Mouse (Mus musculus): Measurements from ENCODE around the gene Agbl3. TPM values are rescaled to one million over a fixed set of nuclear protein-coding genes. Genes with fewer than 3 reads are reported as not detected.

Agbl3 gene
- polyA plus RNA-seq, 1 experiment from 2014 or later = 6.2 TPM

GRCm38 (mm10) chr6:34867301-34867994 is 87.2 kb downstream of the Agbl3 start:
- no peak overlapping the region for H3K27ac ChIP-seq (ENCODE audit: low read depth, low read length)
- DNase-seq (ENCODE audit: low spot score) (no peak), ATAC-seq (ENCODE audit: insufficient read depth, low FRiP score, low TSS enrichment) (no peak)
- no peak overlapping the region for H3K4me3 ChIP-seq (ENCODE audit: low read depth, low read length)
- H3K9me3 ChIP-seq (ENCODE audit: control insufficient read depth, low read length) = no peaks in the 10 kb centered on the region
- no peaks in the 10 kb centered on the region for H3K4me1 ChIP-seq (ENCODE audit: control insufficient read depth, insufficient read depth, low read length)
- no peaks in the 10 kb centered on the region for H3K36me3 ChIP-seq (ENCODE audit: control insufficient read depth, insufficient read depth, low read length)
- no peak overlapping the region for H3K9ac ChIP-seq (ENCODE audit: low read length)
- no peak overlapping the region for H3K4me2 ChIP-seq (ENCODE audit: low read depth)
- no peaks in the 10 kb centered on the region for H3K27me3 ChIP-seq (ENCODE audit: control insufficient read depth, insufficient read depth, low read length)
- 78% methylated on average over 16 of the region's 16 CpGs for WGBS

GRCm38 (mm10) chr6:34867995-34868350 is 87.7 kb downstream of the Agbl3 start:
- ATAC-seq (ENCODE audit: insufficient read depth, low FRiP score, low TSS enrichment) (no peak), DNase-seq (ENCODE audit: low spot score) (no peak)
- Histone ChIP-seq H3K9me3 (ENCODE audit: control insufficient read depth, low read length) (no peaks in the 10 kb centered on the region), H3K27me3 (ENCODE audit: control insufficient read depth, insufficient read depth, low read length) (no peaks in the 10 kb centered on the region), H3K4me1 (ENCODE audit: control insufficient read depth, insufficient read depth, low read length) (no peaks in the 10 kb centered on the region), H3K4me3 (ENCODE audit: low read depth, low read length) (no peak overlapping the region), H3K9ac (ENCODE audit: low read length) (no peak overlapping the region), H3K36me3 (ENCODE audit: control insufficient read depth, insufficient read depth, low read length) (no peaks in the 10 kb centered on the region), H3K27ac (ENCODE audit: low read depth, low read length) (no peak overlapping the region), H3K4me2 (ENCODE audit: low read depth) (no peak overlapping the region)
- 74% methylated on average over 10 of the region's 10 CpGs for WGBS

GRCm38 (mm10) chr6:34868507-34869217 is 88.4 kb downstream of the Agbl3 start:
- Histone ChIP-seq H3K9ac (ENCODE audit: low read length) (no peak overlapping the region), H3K9me3 (ENCODE audit: control insufficient read depth, low read length) (no peaks in the 10 kb centered on the region), H3K27ac (ENCODE audit: low read depth, low read length) (no peak overlapping the region), H3K4me1 (ENCODE audit: control insufficient read depth, insufficient read depth, low read length) (no peaks in the 10 kb centered on the region), H3K27me3 (ENCODE audit: control insufficient read depth, insufficient read depth, low read length) (no peaks in the 10 kb centered on the region), H3K36me3 (ENCODE audit: control insufficient read depth, insufficient read depth, low read length) (no peaks in the 10 kb centered on the region), H3K4me3 (ENCODE audit: low read depth, low read length) (no peak overlapping the region), H3K4me2 (ENCODE audit: low read depth) (no peak overlapping the region)
- 83% methylated on average over 20 of the region's 20 CpGs for WGBS
- ATAC-seq (ENCODE audit: insufficient read depth, low FRiP score, low TSS enrichment) (no peak), DNase-seq (ENCODE audit: low spot score) (no peak)

GRCm38 (mm10) chr6:34869225-34869915 is 89.1 kb downstream of the Agbl3 start:
- no peak for DNase-seq (ENCODE audit: low spot score)
- no peaks in the 10 kb centered on the region for H3K9me3 ChIP-seq (ENCODE audit: control insufficient read depth, low read length)
- no peaks in the 10 kb centered on the region for H3K4me1 ChIP-seq (ENCODE audit: control insufficient read depth, insufficient read depth, low read length)
- H3K36me3 ChIP-seq (ENCODE audit: control insufficient read depth, insufficient read depth, low read length) = no peaks in the 10 kb centered on the region
- no peak overlapping the region for H3K27ac ChIP-seq (ENCODE audit: low read depth, low read length)
- H3K9ac ChIP-seq (ENCODE audit: low read length) = no peak overlapping the region
- no peak for ATAC-seq (ENCODE audit: insufficient read depth, low FRiP score, low TSS enrichment)
- H3K27me3 ChIP-seq (ENCODE audit: control insufficient read depth, insufficient read depth, low read length) = no peaks in the 10 kb centered on the region
- no peak overlapping the region for H3K4me2 ChIP-seq (ENCODE audit: low read depth)
- 81% methylated on average over 13 of the region's 13 CpGs for WGBS
- H3K4me3 ChIP-seq (ENCODE audit: low read depth, low read length) = no peak overlapping the region

- no peaks in the 10 kb centered on the region for H3K27me3 ChIP-seq (ENCODE audit: control insufficient read depth, insufficient read depth, low read length)
- H3K4me3 ChIP-seq (ENCODE audit: low read depth, low read length) = no peak overlapping the region
- H3K36me3 ChIP-seq (ENCODE audit: control insufficient read depth, insufficient read depth, low read length) = no peaks in the 10 kb centered on the region
- H3K9me3 ChIP-seq (ENCODE audit: control insufficient read depth, low read length) = no peaks in the 10 kb centered on the region
- H3K27ac ChIP-seq (ENCODE audit: low read depth, low read length) = no peak overlapping the region
- WGBS = 91% methylated on average over 5 of the region's 5 CpGs
- no peak overlapping the region for H3K9ac ChIP-seq (ENCODE audit: low read length)
- no peak overlapping the region for H3K4me2 ChIP-seq (ENCODE audit: low read depth)
- no peaks in the 10 kb centered on the region for H3K4me1 ChIP-seq (ENCODE audit: control insufficient read depth, insufficient read depth, low read length)
- DNase-seq (ENCODE audit: low spot score) (no peak), ATAC-seq (ENCODE audit: insufficient read depth, low FRiP score, low TSS enrichment) (no peak)
Measured at GRCm38 (mm10) chr6:34870136-34870535, 89.9 kb downstream of the Agbl3 start.

GRCm38 (mm10) chr6:34870724-34871123 is 90.5 kb downstream of the Agbl3 start:
- H3K4me1 ChIP-seq (ENCODE audit: control insufficient read depth, insufficient read depth, low read length) = no peaks in the 10 kb centered on the region
- H3K4me3 ChIP-seq (ENCODE audit: low read depth, low read length) = no peak overlapping the region
- ATAC-seq (ENCODE audit: insufficient read depth, low FRiP score, low TSS enrichment) (no peak), DNase-seq (ENCODE audit: low spot score) (no peak)
- no peak overlapping the region for H3K27ac ChIP-seq (ENCODE audit: low read depth, low read length)
- no peak overlapping the region for H3K4me2 ChIP-seq (ENCODE audit: low read depth)
- no peak overlapping the region for H3K9ac ChIP-seq (ENCODE audit: low read length)
- 89% methylated on average over 5 of the region's 5 CpGs for WGBS
- H3K27me3 ChIP-seq (ENCODE audit: control insufficient read depth, insufficient read depth, low read length) = no peaks in the 10 kb centered on the region
- no peaks in the 10 kb centered on the region for H3K9me3 ChIP-seq (ENCODE audit: control insufficient read depth, low read length)
- no peaks in the 10 kb centered on the region for H3K36me3 ChIP-seq (ENCODE audit: control insufficient read depth, insufficient read depth, low read length)

GRCm38 (mm10) chr6:34871929-34872328 is 91.7 kb downstream of the Agbl3 start:
- WGBS = 91% methylated on average over 7 of the region's 7 CpGs
- no peak overlapping the region for H3K4me3 ChIP-seq (ENCODE audit: low read depth, low read length)
- no peaks in the 10 kb centered on the region for H3K36me3 ChIP-seq (ENCODE audit: control insufficient read depth, insufficient read depth, low read length)
- ATAC-seq (ENCODE audit: insufficient read depth, low FRiP score, low TSS enrichment) = no peak
- no peak overlapping the region for H3K27ac ChIP-seq (ENCODE audit: low read depth, low read length)
- H3K4me2 ChIP-seq (ENCODE audit: low read depth) = no peak overlapping the region
- DNase-seq (ENCODE audit: low spot score) = no peak
- H3K9me3 ChIP-seq (ENCODE audit: control insufficient read depth, low read length) = no peaks in the 10 kb centered on the region
- H3K4me1 ChIP-seq (ENCODE audit: control insufficient read depth, insufficient read depth, low read length) = no peaks in the 10 kb centered on the region
- H3K9ac ChIP-seq (ENCODE audit: low read length) = no peak overlapping the region
- H3K27me3 ChIP-seq (ENCODE audit: control insufficient read depth, insufficient read depth, low read length) = no peaks in the 10 kb centered on the region

- no peak overlapping the region for H3K4me2 ChIP-seq (ENCODE audit: low read depth)
- no peak overlapping the region for H3K27ac ChIP-seq (ENCODE audit: low read depth, low read length)
- no peak for DNase-seq (ENCODE audit: low spot score)
- no peaks in the 10 kb centered on the region for H3K36me3 ChIP-seq (ENCODE audit: control insufficient read depth, insufficient read depth, low read length)
- H3K27me3 ChIP-seq (ENCODE audit: control insufficient read depth, insufficient read depth, low read length) = no peaks in the 10 kb centered on the region
- no peak overlapping the region for H3K9ac ChIP-seq (ENCODE audit: low read length)
- WGBS = 91% methylated on average over 10 of the region's 10 CpGs
- no peaks in the 10 kb centered on the region for H3K4me1 ChIP-seq (ENCODE audit: control insufficient read depth, insufficient read depth, low read length)
- ATAC-seq (ENCODE audit: insufficient read depth, low FRiP score, low TSS enrichment) = no peak
- H3K4me3 ChIP-seq (ENCODE audit: low read depth, low read length) = no peak overlapping the region
- no peaks in the 10 kb centered on the region for H3K9me3 ChIP-seq (ENCODE audit: control insufficient read depth, low read length)
Measured at GRCm38 (mm10) chr6:34872871-34873270, 92.6 kb downstream of the Agbl3 start.

Data from neural tube, embryonic 11.5 days (tissue).